Mouse (Mus musculus) urinary bladder, postnatal 36 days (tissue): ENCODE data around the gene Cpne9.
"Not testable (repeated sequence)": the region's sequence is repeated elsewhere in the genome, so short reads cannot be mapped to it uniquely, and the experiment has no call there.

ENCODE experiments used
- DNase-seq, 2 experiments: peaks; one replicate each; pipeline ENCODE4 v3.0.0; 2022; ENCODE audit warnings: low spot score in 2 of 2, mixed read lengths in 1 of 2

Cpne9 gene

DNA sequence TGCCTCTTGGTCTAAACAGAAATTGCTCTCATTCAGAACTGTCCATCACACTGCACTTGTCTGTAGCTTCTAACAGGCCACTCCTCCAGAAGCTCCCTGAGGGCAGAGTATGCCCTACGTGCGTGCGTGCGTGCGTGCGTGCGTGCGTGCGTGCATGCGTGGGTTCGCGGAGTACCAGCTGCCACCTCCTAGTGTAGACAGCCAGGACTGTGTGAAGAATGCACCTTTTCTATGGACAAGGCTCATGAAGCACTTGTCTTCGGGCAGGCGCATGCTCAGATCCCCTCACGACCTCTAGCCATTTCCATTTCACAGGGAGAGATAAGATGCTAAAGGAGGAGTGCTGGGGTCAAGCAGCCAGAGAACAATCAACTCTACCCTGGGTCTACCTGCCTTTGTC, 7.2 kb downstream of the Cpne9 start:
- DNase-seq = no peak

GRCm38 (mm10) chr6:113290346-113290745, 8.2 kb downstream of the Cpne9 start:
- no peak for DNase-seq

GRCm38 (mm10) chr6:113292938-113293337, 10.8 kb downstream of the Cpne9 start:
- DNase-seq = no peak

DNA sequence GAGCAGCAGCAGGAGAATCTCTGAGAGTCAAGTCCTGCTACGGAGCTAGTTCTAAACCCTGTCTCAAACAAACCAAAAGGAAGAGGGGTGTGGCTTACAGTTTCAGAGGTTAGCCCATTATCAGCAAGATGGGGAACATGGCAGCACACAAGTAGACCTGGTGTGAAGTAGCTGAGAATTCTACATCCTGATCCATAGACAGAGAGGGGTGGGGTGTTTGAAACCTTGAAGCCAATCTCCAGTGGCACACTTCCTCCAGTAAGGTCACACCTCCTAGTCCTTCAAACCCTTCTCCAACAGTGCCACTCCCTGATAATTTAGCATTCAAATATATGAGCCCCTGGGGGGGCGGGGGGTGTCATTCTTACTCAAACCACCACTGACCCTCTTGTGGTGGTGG, 13.9 kb downstream of the Cpne9 start:
- no peak for DNase-seq

DNA sequence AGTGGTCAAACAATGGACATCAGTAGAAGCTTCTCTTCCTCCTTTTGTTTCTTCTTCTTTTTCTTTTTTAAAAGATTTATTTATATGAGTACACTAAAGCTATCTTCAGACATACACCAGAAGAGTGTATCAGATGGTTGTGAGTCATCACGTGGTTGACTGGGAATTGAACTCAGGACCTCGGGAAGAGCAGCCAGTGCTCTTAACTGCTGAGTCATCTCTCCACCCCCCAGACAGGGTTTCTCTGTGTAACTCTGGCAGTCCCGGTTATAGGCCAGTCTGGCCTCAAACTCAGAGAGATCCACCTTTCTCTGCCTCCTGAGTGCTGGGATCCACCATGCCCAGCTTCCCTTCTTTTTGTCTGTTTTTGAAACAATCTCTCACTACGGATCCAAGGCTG, 14.5 kb downstream of the Cpne9 start:
- no peak for DNase-seq

GRCm38 (mm10) chr6:113301350-113301749, 19.2 kb downstream of the Cpne9 start:
- DNase-seq = no peak

- no peak for DNase-seq
These were observed 20.2 kb downstream of the Cpne9 start for GRCm38 (mm10) chr6:113302258-113302657.

DNA sequence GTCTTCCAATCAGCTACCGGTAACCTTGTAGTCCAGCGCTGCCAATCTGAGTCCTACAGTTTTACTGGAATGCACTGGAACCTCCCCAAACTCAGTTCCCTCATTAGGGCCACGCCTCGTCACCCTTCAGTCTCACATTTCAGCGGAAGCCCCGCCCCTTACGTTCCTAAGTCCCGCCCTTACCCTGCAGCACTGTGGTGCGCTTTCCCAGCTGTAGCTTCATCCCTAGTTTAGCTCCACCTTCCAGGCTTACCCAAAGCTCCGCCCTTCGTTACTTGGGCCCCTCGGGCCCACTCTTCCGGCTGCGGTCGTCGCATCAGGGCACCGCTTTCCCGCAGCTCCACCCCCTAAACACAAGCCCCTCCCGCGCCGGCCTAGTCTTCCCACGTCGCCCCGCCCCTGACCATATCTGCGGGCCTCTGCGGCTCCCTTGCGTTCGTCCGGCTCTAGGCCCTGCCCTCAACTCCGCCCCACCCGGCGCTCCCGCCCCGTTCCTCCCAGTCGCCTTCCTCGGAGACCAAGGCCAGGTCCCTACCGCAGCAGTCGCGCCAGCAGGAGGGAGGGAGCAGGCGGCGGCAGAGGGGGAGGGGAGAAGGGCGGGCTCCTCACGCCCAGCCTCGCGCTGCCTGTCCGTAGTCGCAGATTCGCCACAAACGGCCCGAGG, 24.3 kb downstream of the Cpne9 start:
- peak; percentile 99 to 100 for DNase-seq

DNA sequence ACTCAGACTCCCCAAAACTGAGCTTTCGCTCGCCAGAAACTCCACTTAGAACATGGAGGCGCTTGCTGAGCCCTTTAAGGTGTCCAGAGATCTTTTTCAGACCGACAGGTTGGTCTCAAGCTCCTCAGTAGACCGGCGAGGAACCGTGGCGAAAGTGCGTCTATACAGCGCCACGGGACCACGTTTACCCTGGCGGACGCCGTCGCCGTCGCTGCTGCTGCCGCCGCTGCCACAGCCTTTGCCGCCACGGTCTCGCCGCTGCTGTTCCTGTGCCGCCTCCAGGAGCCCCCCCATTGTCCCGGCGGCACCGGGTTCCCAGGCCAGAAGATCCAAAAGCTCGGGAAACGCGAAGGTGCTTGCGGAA, 24.9 kb downstream of the Cpne9 start, which contains the start of gene Brpf1:
Gene Brpf1 (plus strand): TSS at position 152 of the 364 bp plus-strand sequence.
- DNase-seq = no peak

- DNase-seq = peak; percentile 30 to 57
These were observed 25.5 kb downstream of the Cpne9 start for GRCm38 (mm10) chr6:113307481-113308121.

- DNase-seq = peak in 1 of 2 experiments; percentile 15
These were observed 26.0 kb downstream of the Cpne9 start for GRCm38 (mm10) chr6:113308141-113308540.

DNA sequence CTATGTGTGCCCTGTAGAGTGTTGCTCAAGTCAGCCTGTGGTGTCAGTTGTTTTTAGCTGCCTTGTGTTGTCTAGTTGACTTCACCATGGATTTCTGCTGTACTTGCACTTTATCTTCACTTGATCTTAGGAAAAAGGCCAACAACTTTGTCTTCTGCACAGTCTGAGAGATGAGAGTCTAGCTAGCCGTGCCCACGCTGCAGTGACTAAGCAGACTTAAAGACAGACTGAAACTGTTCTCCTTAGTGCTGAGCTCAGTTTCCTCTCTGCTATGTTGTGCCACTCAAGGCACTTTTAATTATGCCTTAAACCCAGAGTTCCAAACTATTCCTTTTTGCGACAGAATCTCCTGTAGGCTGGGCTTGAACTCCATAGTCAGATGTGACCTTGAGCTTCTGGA, 33.9 kb downstream of the Cpne9 start:
- no peak for DNase-seq

DNA sequence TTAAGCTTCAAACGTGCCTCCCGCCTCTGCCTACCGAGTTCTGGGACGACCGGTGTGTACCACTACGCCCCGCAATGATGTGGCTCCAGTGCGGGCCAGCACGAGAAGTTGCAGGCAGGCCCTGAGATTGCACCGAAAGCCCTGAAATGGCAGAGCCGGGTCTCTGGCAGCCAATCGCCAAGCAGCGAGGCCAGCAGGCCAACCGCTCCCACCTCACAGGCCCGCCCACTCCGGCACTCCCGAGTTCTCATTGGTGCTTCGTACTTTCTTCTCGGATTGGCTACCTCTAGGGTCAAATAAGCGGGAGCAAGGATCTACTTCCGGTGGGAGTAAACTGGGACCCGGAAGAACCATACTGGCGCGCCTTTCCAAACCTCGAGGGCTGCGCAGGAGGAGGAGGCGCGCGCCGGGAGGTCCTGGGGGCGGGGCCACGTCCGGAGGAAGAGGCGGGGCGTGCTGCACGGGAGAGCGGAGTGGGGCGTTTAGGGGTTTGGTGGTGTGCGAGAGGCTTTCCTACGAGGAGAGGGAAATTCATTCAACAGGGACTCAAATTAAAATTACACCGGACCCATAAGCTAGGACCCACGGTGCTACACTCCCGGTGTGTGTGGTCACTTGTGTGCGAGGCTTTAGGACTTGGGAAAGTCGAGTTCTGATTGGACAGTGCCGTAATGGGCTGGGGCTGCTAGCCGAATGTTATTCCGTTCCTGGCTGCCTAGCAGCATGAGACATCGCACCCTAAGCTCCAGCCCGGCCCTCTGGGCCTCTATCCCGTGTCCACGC, 44.6 kb downstream of the Cpne9 start, which contains the start of gene Ogg1:
Gene Ogg1 (plus strand): TSS at position 440 of the 783 bp plus-strand sequence.
- peak; percentile 93 to 98 for DNase-seq

DNA sequence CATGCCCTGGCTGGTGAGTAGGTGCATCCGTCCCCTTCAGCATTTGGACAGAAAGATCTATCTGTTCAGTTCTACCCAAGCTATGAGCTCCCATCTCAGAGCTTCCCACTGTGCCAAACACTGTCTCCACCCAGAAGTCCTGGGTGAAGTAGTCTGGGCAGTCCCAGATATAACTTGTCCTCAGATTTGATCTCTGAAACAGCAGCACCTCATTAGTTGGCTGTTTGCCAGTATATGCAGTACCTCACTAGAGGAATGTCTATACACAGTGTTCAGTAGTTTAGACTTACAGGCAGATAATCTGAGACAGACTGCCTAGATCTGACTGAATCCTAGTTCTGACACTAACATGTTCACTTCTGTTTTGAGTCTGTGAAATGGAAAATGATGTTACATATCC, 47.3 kb downstream of the Cpne9 start:
- DNase-seq = no peak

DNA sequence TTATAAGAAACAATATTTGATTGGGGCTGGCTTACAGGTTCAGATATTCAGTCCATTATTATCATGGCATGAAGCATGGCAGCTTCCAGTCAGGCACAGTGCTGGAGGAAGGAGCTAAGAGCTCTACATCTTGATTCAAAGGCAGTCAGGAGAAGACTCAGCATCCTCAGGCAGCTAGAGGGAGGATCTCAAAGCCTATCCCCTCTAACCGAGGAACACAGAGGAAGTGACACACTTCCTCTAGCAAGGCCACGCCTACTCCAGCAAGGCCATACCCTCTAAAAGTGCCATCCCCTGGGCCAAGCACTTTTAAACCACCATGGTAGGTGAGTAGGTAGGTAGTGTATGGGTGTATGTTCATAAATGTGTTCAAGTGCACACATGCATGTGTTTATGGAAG, 48.4 kb downstream of the Cpne9 start:
- no peak for DNase-seq

DNA sequence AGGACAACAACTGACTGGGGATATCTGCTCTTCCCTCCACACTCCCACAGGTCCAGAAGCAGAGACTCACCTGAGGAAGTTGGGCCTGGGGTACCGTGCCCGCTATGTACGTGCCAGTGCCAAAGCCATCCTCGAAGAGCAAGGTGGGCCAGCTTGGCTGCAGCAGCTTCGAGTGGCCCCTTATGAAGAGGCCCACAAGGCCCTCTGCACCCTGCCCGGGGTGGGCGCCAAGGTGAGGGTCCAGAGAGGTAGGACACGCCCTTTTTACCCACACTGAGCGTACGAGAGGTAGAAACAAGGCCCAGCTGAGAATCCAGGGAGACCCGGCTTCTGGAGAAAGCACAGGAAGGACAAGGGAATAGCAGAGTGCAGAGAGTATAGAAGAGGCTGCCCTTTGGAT, 49.6 kb downstream of the Cpne9 start:
- DNase-seq = no peak

DNA sequence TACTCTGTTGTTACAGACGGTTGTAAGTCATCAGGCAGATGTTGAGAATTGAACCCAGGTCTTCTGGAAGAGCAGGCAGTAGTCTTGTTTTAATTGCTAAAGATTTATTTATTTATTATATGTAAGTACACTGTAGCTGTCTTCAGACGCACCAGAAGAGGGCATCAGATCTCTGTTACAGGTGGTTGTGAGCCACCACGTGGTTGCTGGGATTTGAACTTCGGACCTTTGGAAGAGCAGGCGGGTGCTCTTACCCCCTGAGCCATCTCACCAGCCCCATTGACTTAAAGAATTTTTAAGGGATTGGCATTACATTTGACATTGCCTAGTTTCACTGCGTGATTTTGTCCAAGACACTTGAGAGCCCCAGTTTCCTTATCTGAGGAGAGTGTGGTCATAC, 50.6 kb downstream of the Cpne9 start:
- not testable (repeated sequence) for DNase-seq

GRCm38 (mm10) chr6:113333137-113333950, 51.2 kb downstream of the Cpne9 start:
- DNase-seq = no peak

- DNase-seq = no peak
These were observed 52.1 kb downstream of the Cpne9 start for GRCm38 (mm10) chr6:113334216-113334615.

DNA sequence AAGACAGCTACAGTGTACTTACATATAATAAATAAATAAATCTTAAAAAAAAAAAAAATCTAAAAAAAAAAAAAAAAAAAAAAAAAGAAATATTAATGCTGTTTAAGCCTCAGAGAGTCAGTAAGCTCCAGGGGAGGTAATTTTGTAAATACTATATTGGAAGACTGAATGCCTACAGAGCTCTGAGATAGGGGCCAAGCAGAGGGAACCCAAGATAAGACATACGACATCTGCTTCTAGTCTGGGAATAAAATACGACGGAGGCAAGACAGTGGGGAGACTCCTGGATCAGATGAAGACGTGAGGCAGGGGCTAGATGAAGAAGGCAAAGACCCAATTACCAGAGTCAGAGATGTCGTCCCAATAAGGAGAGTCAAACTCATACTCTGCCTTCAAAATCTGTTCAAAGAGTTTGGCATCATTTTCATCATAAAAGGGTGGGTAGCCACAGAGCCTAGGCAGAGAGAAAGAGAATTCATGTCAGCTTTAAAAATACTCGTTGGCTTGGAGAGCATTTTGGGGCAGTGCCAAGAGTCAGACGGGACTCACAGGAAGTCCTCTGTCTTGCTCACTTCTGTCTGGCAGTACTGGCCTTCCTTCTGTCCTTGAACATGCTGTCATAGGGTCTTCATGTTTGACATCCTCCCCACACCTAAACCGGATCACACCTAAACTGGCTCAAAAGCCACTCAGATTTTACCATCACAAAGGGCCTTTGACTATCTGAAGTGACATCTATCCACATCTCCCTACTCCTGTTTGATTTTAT, 54.9 kb downstream of the Cpne9 start:
- DNase-seq = no peak

DNA sequence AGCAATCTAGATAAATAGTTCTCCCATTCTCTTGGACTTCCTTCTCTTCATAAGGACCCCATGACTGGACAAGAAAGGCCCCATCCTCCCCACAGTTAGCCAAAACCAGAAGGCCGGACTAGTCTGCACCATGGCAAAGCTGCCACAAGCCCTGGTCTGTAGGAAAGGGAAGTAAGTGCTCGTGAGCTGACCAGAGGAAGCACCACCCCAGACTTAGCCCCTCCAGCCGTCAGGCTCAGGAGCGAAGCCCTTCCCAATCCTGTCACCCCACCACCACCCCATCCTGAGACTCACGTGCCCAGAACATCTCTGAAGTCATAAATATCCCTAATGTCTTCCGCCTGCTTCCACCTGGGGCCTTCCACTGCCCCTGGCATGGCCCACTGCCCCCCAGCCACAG, 59.5 kb downstream of the Cpne9 start:
- DNase-seq = no peak
